Mouse (Mus musculus) layer of hippocampus, postnatal 36 days (tissue): ENCODE measurements around the gene 1700029I15Rik. TPM values are rescaled to one million over a fixed set of nuclear protein-coding genes. Genes with fewer than 3 reads are reported as not detected.

ENCODE experiments used
- DNase-seq, 2 experiments: peaks; one replicate each; pipeline ENCODE4 v3.0.0; 2022
- total RNA-seq, 2 experiments: library from RNA; stranded (reverse); gene quantifications; 2 replicates each; pipeline ENCODE4 v1.2.3; 2021

Gene 1700029I15Rik
- 1 to 10 TPM; 3.8 to 6.4 TPM for total RNA-seq

DNA sequence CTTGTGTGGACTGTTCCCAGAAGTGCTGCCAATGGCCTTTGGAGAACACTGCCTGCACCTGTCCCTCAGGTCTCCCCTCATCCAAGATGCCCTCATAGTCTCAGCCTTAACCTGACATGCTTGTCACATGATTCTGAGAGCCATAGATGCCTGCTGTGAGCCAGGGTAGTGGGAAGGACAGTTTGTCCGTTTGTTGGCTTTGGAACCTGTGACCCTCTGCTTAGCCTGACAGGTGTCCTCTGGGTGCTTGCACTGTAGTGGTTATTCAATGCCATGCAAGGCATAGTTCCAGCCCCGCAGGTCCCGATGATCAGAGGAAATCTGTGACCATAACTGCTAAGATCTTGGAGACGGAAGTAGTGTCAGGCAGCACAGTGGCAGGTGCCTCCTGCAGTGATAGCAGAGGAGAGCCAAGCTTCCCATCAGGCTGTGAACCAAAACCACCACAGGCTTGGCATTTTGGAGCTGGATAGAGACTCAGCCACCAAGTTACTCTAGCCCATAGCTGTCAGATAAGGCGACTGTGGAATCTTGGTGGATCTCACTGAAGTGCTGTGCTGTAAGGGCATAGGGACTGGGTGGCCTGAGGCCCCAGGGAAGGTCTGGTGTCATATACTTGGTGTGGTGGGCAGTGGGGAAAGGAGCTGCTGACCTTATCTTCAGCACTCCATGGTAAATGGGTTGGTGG is at the start of gene 1700029I15Rik:
Gene 1700029I15Rik (plus strand): TSS at position 638 of the 688 bp plus-strand sequence.
- no peak for DNase-seq

DNA sequence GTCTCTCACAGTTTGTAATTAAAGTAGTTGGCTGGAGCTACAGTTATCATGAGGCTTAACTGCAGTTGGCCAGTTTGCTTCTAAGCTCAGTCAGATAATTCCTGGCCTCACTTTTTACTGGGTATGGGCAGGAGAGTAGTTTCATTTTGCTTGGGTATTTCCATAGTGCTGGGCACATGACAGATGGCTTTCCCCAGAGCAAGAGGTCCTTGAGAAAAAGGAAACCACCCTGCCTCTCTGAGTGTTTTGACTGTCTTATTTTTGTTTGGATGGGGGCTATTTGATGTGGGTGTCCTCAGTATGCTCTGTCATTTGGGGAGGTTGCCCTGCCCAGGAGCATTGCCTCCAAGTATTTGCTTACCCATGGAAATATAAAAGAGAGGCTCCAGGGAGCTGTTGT is 39.9 kb upstream of the 1700029I15Rik start:
- no peak for DNase-seq

DNA sequence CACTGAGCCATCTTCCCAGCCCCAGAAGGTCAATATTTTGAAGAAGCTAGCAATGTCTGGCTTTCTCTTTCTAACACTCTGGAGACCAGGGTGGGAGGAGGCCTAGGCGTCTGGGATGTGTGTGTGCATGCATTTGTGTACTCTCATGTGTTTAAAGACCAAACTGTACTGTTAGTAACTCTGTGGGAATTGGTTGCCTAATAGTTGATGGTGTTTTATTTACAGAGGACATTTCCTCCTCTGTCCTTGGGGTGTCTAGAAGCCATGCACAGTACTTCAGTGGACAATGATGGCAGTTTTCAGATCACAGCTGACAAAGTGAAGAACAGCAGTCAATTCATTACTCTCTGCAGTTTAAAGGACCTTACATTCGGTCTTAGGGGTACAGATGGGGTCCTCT is 35.1 kb upstream of the 1700029I15Rik start:
- DNase-seq: no peak

DNA sequence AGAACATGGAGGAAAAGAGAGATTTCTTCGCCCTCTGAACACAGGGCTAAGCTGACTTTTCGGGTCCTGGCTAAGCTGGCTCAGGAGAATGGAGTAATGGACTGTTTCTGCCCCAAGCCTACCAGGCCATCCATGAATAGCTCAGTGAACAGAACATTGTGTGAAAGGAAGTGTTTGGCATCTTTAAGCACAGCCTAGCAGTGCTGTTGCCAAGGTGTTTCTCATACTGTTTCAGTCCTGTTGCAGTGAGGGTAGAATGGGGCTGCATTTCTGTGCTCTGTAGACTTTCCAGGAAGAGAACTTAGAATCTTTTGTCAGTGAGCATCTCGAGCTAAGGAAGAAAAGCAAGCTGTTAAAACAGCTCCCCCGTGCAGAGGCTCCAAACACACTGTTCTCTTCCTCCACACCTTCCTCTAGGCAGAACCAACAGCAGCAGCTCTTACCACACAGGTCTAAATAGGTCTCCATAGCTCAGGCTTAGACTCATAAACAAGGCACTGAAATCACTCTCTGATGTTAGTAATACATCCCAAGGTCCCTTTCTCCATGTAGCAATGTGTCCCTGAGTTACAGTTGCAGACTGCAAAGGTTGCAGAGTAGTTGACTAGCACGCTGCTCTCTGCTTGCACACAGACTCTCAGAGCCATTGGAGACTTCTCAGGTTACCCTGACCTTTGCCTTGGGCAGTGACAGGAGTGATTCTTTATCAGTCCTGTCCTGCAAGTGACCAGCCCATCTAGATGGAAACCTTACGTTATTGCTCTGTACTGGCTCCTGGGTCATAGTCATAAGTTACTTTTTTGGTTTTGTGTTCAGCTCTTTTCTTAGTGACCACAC is 32.5 kb upstream of the 1700029I15Rik start:
- no peak for DNase-seq

DNA sequence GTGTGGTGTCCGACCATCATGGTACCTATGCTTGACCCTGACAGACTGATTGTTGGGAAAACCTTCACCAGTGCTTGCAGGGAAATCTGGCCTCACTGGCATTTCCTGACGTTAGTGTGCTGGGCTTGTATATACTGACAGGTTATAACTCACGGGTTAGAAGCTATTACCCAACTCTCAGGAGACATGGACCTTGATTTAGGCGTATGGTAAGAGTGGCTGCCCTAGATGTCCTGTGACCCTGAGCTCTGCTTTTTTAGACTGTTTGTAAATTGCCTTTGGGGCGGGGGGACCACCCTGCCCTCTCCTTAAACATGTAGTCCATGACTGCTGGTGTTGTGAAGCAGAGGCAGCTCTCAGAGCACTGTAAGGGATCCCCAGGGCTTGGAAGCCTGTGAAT is 31.7 kb upstream of the 1700029I15Rik start:
- DNase-seq: no peak

DNA sequence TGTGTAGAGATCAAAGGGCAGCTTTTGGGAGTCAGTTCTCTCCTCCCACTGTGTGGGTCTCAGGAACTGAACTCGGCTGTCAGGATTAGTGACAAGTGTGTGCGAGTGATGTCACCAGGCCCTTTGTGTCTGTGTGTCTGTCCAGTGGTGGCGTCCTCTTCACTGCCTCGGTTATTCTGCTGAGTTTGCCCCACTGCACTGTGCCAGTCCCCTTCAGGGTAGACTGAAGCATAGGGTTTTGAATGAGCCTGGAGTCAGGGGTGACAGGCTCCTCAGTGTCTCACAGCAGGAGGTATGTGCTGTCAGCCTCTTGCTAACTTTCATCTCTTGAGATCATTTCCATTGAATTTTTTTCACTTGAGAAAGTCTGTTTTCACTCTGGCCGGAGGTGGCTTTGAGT is 28.9 kb upstream of the 1700029I15Rik start:
- DNase-seq: no peak

DNA sequence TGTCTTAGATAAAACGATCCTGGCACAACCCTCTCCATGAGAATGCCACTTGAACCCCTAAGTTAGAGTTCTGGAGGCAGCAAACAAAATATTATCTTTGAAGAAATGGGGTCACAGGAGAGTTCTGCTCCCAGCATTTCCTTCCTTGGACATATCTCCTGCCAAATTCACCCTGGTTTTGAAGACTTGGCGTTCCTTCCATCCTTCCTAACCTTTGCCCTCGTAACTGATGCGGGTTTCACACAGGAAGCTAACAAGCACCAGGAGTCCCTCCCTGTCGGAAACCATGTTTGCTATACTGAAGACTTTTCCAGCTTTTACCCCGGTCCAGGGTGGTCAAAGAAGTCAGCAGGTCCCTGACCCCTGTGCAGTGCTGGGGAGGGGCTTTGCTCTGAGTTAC is 28.1 kb upstream of the 1700029I15Rik start:
- DNase-seq: no peak

DNA sequence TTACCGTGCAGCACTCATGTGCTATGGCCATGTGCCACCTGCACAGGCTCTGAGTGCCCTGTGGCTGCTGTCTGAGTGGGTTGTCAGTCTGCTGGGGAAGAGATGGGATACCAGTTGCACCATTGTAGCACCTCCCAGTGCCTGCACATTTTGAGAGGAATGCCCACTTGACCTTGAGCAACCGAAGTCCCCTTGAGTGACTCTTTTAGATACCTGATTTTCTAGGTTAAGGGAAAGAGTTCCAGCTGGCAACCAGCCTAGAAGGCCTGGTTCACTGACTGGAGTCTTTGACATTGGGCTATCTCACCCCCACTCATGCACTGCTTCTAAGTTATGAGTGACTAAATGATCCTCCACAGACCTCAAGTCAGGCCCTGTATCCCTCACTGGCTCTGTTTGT is 23.0 kb upstream of the 1700029I15Rik start:
- no peak for DNase-seq

DNA sequence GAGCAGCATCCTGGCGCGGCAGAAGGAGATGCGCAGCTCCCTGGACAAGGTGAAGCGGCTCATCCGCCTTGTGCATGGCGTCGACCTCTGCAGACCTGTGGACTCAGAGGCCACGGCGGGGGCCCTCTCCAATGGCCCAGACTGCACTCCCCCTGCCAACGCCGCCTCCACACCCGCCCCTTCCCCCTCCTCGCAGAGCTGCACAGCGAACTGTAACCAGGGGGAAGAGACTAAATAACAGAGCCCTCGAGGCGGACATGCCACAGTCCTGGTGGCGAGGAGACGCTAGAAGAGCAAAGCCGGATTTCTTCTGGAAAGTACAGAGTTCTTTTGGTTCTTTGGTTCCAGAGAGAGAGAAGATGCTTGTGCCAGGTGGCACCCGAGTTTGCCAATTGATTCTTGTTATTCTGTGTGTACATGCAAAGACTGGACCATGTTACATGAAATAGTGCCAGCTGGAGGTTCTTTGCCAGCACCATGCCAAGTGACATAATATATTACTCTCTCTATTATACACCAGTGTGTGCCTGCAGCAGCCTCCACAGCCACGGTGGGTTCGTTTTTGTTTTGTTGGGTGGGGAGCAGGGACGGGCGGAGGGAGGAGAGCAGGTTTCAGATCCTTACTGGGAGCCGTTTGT is 22.0 kb upstream of the 1700029I15Rik start:
- no peak for DNase-seq

DNA sequence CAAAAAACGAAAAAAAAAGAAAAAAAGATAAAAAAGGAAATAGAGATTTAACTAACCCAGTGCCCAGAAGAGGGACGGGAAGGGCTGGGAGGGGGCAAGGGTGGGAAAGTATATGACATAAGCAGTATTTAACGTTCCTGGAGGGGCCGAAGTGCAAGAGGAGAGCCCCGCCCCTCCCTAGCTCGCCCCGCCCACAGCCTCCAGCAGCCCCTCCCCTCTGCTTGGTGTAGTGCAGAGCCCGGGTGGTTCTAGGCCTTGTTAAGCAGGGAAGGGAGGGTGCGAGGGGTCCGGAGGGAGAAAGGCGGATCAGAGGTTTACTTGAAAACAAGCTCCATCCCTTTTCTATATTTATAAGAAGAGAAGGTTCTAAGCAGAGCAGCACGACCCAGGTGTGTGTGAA is 21.4 kb upstream of the 1700029I15Rik start:
- DNase-seq: no peak

DNA sequence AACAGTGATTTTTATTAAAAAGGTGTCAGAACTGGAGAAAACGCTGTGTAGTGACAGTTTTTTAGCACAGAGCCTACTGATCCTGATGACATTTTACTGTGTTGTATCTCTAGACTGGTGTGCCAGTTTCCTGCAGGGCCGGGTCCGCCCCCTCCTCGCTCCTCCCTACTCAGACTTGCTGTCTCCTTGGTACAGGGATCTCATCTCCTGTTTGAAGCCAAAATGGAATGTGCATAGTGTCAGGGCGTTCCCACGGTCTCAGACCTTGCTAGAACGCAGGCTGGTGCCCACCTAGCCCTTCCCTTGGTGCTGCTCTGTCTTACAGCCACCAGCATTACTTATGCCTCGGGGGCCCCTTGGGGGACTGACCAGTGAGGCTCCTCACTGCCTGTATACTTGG is 20.5 kb upstream of the 1700029I15Rik start:
- DNase-seq: no peak

DNA sequence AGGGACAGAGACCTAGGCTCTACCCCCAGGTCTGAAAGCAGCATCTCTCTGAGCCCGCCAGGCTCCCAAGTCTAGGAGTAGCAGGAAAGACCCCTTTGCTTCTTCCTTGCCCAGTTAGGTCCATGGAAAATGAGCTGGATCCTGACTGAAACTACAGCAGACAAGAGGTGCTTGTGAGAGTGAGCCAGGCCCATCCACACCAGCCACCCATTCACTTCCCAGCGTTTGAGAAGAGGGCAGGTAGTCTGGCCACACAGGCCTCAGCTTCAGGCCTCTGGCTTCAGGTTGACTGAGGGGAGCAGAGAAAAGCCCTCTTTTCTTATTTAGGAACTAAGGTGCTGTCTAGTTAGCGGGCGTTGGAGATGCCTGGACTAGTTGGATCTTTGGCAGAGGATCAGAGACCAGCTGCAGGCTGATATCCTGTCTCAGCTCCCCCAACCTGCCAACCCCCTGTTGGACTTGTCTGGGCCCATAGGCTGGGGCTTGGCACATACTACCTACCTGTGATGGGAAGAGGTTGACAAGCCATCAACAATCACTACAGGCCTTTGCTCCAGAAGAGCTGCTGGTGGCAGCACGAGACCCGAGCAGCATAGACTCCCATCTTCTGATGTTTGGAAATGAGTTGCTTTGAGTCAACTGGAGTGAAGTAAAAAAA is 19.6 kb upstream of the 1700029I15Rik start:
- no peak for DNase-seq

DNA sequence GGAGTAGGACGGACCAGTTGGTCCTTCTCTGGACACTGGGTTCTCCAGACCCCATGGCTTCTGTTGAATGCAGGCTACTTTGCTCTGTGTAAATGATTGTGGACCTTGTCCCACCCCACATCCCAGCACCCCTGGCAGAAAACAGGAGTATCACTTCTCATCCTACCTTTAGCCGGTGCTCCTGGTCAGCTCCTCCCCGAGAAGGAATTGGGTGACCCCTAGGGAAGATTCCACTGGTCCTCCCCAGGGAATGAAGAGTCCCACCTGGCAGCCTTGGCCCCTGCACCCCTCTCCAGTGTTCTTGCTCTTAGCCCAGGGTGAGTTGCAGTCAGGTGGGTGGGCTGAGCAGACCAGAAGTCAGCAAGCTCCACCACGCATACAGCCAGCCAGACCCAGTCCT is 18.3 kb upstream of the 1700029I15Rik start:
- DNase-seq: no peak

DNA sequence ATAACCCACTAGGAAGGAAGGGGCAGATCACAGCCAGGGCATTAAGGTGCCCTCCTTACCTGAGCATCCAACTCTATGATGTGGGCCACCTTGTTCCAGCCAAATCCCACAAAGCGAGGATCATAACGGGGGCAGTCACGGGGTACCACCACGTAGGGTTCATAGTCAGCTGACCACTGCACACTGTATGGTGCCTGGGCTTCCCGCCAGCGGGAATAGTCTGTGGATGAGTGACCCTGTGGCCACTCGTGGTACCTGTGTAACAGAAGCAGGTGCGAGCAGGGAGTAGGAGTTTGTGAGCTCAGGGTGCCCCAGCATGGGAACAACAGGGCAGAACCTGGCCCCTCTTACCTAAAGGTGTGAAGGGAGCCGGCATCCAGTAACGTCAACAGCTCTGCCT is 16.8 kb upstream of the 1700029I15Rik start:
- DNase-seq: no peak

DNA sequence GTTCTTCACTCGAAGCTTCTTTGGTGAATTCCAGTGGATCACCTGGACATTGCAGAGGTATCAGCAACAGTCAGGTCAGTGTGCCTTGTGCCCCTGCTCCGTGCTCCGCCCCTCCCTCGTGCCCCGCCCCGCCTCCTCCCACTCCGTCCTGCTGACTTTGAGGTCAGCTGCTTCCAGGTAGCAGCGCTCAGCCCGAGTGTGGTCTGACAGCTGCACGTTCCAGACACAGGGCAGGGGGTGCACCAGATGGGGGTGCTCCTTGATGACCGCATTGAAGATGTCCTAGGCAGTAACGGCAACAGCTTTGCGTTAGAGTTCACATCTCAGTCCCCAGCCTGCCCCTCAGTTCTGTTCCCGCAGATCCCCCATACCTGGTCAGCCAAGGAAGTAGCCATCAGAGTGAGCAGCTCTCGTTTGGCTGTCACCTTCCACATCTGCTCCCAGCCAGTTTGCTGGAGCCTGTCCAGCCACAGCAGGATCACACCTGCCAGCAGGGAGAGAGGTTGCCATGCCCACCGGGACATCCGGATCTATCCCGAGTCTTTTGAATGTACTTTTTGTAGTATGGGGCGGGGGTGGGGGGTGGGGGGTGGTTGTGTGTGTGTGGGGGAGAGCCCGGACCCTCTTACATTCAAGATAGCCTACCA is 14.8 kb upstream of the 1700029I15Rik start:
- DNase-seq: no peak

DNA sequence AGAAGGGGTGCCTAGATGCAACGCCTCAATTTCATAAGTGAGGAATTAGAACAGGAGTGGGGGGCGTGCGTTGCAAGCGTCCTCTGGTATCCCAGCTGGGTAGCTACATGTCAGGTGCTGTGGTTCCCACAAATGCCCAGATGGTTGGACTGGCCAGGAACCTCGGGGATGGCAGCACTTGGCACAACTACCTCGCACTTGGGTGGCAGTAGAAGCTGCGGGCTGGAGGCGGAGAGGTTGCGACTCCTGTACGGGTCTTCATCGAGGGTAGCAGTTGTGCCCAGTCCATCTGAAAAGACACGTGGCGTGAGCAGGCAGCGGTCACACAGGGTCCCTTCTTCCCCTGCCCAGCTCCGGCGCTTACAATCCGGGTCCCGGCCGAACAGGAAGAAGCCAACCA is 12.0 kb upstream of the 1700029I15Rik start:
- DNase-seq: no peak

DNA sequence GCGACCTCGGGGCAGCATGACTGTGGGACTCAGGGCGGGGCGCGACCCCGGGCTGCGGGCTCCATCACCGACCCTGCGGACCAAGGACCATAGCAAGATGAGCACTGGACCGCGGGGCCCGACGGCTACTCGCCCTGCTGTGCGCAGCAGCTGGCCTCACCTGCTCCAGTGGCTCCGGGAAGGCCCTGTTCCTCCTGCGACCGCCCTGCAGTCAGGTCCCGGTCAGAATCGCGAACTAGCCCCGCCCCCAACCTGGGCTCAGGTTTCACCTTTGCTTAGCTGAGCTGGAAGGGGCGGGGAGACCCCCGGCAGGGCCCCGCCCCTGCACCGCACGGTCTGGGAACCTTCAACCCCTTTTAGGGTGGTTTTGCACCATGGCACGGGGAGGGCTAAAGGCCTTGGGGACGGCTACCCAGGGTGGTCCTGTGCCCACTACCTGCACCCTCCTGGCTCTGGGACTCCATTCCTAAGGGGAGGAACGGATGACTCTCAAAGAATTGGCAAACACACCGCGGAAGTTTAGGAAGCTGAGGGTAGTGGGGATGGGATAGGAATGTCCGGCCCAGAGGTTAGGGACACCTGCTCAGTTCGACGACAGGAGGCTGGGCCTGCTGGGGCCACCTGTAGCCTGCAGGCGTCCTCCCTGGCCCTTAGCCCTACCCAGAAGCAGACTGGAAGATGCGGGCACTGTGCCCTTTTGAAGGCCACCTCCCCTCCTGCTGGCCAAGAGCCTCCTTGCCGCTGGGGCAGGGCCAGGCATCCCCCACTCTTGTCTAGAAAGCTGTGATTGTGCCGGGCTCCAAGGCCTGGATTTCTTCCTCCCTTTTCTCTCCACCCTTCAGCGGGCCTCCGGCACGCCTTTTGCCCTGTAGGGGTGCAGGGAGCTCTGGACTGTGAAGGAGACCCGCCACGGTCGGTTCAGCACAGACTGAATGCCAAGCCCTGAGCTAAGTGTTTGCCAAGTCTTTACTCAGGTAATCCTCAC is 11.2 kb upstream of the 1700029I15Rik start:
- no peak for DNase-seq

DNA sequence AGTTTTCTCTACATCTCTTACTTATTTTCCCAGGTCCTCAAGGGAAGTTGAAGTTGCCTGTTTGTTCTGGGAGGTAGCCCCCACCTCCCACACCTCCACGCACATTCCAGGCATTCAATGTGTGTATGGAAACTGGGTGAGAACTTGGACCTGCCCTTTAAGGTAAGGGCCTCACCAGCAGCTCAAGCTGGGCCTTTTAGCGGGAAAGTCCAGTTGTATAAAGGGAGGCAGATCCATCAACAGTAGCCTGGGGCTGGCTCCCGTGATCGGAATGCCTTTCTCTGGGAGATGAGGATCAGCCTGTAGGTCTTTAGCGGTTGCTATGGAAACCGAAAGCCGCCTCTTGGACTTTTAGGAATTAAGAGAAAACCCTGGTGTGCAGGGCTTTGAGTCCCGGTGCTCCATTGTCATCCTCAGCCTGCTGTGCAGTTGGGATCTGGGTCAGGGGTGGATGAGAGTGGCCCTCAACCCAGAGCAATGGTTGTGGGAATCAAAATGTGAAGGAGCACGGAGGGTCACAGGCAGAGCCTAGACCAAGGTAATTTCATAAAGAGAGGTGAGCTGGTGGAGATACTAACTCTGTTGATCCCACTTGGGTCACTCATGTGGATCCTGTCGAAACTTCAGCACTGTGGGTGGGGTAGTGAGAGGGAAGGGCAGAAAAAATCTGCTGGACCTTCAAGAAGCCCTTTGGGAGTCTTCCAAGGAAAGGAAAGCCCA is 10.2 kb upstream of the 1700029I15Rik start:
- no peak for DNase-seq

DNA sequence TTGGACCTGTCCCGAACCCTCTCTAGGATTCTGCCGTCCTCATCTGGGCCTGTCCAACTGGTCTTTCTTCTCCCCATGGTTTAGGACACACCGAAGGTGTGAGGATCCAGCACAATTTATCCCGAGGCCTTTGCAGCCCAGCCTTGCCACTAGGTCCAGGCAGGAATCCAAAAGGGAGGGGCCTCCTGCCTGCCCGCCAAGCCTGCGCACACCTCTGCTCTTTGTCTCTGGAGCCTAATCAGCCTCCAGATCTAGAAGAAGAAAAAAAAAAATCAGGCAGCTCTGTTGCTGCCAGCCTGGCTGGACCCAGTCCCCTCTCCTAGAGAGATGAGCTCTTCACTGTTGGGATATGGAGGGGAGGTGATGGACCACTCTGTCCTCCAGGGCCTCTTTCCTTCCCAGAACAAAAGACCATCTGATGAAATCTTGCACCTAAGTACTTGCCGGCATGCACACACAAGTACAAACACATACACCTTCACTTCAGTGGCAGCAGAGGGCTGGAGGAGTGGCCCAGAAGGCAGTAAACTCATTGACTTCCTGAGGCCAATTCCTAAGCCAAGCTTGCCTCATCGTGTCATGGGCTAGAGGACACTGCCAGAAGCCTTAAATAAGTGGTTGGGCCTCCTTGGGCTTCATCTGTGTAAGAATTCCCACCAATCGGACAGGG is 9.4 kb upstream of the 1700029I15Rik start:
- DNase-seq: no peak

DNA sequence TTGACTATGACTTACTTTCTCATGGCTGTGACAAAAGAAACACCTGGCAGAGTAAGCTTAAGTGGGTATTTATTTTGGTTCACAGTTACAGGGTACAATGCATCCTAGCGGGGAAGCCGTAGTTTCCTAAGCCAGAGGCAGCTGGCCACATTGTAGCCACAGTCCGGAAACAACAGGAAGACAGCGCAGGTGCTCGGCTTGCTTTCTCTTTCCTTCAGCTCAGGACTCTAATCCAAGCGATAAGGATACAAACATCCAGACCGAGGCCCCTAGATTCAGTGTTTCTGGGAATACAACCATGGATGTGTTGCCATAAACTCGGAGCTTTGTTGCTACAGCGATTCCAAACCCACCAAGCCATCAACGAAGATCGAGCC is 8.9 kb upstream of the 1700029I15Rik start:
- DNase-seq: no peak
